Mouse (Mus musculus) left cerebral cortex, postnatal 25 days (tissue): ENCODE results near the gene Hacd1. TPM values are rescaled to one million over a fixed set of nuclear protein-coding genes. Genes with fewer than 3 reads are reported as not detected.

Experiments used
- DNase-seq, 2 experiments: peaks; one replicate each; pipeline ENCODE4 v3.0.0; 2022; ENCODE audit warnings: low spot score in 2 of 2, mixed read lengths in 1 of 2
- intact Hi-C: fragments of 180-260 bp; cut with DNase I; formaldehyde crosslinking; loops from one replicate; pipeline ENCODE4 v1.15.1; 2025
- total RNA-seq, 2 experiments: library from RNA; stranded (reverse); gene quantifications; 2 replicates each; pipeline ENCODE4 v1.2.3; 2021

Gene Hacd1
- total RNA-seq, 2 experiments from 2014 or later, result 18.6 to 23.3 TPM

DNA sequence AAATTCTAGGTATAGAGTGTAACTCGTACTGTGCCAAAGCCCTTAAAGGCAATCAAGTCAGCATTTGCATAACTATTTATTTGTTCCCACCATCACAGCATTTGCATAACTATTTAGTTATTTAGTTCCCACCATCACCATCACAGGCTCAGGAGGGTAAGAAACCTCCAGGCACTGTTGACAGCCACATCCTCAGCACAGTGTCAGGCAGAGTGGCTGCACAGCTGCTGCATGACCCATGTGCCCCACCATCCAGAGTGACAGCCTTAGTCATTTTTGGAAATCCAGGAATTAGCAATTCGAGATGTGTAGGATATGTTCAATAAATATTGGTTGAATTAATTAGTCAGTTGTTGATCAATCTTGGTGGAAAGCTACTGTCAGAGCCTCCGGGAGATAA, 12.9 kb downstream of the Hacd1 start:
- no peak for DNase-seq
- intact Hi-C loops, result no loop called here

DNA sequence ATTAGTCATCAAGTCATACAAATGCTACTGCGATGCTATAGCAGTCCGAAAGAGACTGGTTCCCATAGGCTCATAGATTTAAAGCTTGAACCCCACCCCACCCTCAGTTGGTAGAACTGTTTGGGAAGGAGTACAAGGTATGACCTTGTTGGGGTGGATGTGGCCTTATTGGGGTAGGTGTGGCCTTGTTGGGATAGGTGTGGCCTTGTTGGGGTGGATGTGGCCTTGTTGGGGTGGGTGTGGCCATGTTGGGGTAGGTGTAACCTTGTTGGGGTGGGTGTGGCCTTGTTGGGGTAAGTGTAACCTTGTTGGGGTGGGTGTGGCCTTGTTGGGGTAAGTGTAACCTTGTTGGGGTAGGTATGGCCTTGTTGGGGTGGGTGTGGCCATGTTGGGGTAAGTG, 14.7 kb downstream of the Hacd1 start:
- intact Hi-C loops, result no loop called here
- DNase-seq, result no peak

- intact Hi-C loops, result no loop called here
- DNase-seq, result no peak
Observed at GRCm38 (mm10) chr2:14019228-14019627, 36.7 kb downstream of the Hacd1 start.

- intact Hi-C loops, result no loop called here
- no peak for DNase-seq
Observed at GRCm38 (mm10) chr2:14005121-14005520, 50.8 kb downstream of the Hacd1 start.

- no peak for DNase-seq
- intact Hi-C loops, result no loop called here
Observed at GRCm38 (mm10) chr2:13960136-13960535, 95.8 kb downstream of the Hacd1 start.

DNA sequence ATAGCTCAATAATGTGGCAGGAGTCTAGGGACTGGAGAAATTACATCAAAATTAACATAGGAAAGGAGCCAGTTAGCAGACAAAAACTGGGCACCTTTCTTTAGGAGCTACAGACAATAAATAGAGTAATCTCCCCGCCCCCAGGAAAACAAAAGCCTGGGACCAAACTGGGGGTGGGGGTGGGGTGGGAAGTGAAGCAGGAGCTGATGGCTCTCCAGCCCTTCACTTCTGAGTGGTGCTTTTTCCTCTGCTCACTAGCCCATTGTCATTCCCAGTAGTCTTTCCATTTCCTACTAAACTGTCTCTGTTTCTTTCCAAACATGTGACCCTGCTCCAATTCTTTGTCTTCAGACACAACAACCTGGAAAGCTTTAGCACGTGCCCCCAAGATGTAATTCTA, 99.5 kb downstream of the Hacd1 start:
- intact Hi-C loops, result no loop called here
- DNase-seq, result no peak

GRCm38 (mm10) chr2:13938118-13938517, 117.8 kb downstream of the Hacd1 start:
- intact Hi-C loops, result loop anchor here (5.0 kb wide), 1 partner anchor 646 kb away; no protein-coding TSS in a partner anchor
- DNase-seq, result peak; percentile 3 to 16

- intact Hi-C loops, result loop anchor here (5.0 kb wide), 1 partner anchor 643 kb away; no protein-coding TSS in a partner anchor
Observed at GRCm38 (mm10) chr2:13935343-13935742, 120.6 kb downstream of the Hacd1 start.

DNA sequence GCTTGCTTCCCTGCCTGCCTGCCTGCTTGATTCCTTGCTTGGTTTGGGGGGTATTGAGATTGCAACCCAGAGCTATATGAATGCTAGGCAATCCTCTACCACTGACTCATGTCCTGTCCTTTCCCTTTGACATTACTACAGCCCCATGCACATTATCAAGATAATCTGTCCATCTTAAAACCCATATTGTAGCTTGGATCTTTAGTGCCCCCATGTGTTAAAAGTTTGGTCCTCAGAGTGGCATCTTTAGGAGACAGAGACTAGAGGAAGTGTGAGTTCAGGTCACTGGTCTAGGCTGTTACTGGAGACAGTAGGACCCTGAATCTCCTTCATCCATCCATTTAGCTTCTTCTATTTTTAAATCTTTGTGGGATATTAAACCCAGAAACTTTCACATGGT, 123.7 kb downstream of the Hacd1 start:
- DNase-seq, result no peak

More at GRCm38 (mm10) chr2:13935343-13935742, 120.6 kb downstream of the Hacd1 start:
- DNase-seq, result no peak

GRCm38 (mm10) chr2:13930724-13931123, 125.2 kb downstream of the Hacd1 start:
- intact Hi-C loops, result no loop called here
- DNase-seq, result no peak

More for the DNA sequence above, 123.7 kb downstream of the Hacd1 start:
- intact Hi-C loops, result no loop called here

GRCm38 (mm10) chr2:13888568-13888967, 167.4 kb downstream of the Hacd1 start:
- intact Hi-C loops, result no loop called here
- DNase-seq, result no peak

DNA sequence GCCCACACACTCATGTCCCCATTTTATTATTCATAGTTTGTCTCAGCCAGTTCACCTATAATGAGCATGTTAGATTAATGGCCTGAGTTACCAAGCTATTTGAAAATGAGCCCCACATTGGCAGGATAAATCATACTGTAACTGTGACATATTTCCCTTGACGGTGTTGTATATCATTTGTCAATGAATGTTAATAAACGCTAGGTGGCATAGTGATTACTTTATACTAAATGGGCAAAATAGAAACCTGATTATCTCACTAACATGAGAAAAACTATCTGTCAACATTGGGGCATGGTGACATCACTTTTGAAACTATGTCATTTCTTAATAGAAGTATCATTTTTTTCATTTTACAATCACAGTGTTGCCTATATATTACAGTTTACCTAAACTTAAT, 198.5 kb downstream of the Hacd1 start:
- intact Hi-C loops, result no loop called here
- DNase-seq, result no peak

- DNase-seq, result no peak
Observed at GRCm38 (mm10) chr2:13855510-13855909, 200.4 kb downstream of the Hacd1 start.

DNA sequence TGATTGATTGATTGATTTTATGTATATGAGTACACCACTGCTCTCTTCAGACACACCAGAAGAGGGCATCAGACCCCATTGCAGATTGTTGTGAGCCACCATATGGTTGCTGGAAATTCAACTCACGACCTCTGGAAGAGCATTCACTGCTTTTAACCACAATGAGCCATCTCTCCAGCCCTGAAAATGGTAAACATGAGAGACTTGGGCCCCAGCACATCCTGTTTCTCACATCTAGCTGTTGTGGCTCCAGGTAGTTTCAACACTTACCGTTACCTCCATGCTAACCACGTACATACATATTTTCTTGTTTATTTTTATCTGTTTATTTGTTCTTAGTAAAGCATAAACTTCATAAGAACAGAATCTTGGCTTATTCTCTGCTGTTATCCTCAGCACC, 219.6 kb downstream of the Hacd1 start:
- DNase-seq, result no peak
- intact Hi-C loops, result no loop called here

More at GRCm38 (mm10) chr2:13855510-13855909, 200.4 kb downstream of the Hacd1 start:
- intact Hi-C loops, result no loop called here

DNA sequence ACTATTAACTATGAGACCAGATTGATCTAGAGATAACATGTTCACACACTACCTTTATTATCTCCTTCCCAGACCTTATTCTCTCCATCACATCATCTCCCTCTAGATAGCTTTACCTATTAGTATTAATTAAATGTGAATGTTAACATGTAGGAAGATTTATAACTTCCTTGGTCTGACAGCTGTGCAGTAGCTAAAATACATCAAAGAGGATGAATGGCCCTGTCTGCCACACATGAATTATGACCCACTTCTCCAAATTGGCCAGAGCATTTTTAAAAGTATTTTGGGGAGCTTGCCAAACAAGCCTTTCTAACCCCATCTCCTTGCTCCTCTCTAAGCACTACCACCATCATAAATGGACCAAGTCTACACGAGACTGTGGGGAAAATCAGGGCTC, 220.9 kb downstream of the Hacd1 start:
- DNase-seq, result no peak
- intact Hi-C loops, result no loop called here

GRCm38 (mm10) chr2:13816645-13817044, 239.3 kb downstream of the Hacd1 start:
- intact Hi-C loops, result no loop called here
- DNase-seq, result peak in 1 of 2 experiments; percentile 67

- intact Hi-C loops, result no loop called here
- DNase-seq, result no peak
Observed at GRCm38 (mm10) chr2:13808593-13808992, 247.3 kb downstream of the Hacd1 start.

DNA sequence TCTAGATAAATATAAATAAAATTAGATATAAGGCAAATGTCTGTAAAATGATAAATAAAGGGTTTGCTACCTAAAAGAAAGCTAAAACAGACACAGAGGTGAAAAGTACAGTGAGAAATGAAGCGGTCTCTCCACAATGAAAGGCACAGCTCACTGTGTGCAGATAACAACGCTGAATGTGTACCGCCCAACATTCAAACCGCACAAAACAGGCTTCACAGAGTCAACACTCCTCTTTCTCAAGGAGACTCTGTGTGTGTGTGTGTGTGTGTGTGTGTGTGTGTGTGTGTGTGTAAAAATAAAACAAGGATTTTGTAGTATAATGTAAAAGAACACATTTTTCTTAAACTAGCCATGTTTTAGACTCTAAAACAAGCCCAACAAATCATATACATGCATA, 247.9 kb downstream of the Hacd1 start:
- intact Hi-C loops, result no loop called here
- no peak for DNase-seq

DNA sequence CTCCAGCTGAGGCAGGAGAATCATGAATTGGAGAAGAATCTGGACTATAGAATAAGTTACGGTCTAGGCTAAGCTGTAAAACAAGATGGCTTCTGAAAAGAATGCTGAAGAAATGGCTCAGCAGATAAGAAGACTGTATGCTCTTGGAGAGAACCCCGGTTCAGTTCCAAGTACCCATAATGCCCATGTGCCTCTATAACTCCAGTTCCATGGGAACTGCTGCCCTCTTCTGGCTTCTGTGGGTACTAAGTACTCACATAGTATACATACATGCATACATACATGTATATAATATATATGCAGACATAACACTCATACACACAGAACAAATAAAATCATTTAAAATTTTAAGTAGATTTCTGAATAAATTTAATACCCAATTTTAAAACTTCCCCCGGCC, 249.8 kb downstream of the Hacd1 start:
- DNase-seq, result no peak
- intact Hi-C loops, result no loop called here

DNA sequence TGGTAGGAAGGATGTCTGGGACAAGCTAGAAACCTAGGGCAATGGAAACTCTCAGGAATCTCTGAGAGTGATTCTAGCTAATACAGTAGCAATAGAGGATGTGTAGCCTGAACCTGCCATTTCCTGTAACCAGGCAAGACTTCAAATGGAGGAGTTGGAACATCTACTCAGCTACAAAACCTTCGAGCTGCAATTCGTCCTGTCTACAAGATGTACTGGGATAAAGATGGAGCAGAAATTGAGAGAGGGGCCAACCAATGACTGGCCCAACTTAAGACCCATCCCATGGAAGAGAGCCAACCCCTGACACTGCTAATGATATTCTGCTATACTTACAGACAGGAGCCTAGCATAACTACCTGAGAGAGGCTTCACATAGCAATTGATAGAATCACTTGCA, 255.3 kb downstream of the Hacd1 start:
- intact Hi-C loops, result no loop called here
- no peak for DNase-seq
